Mouse (Mus musculus) megakaryocyte, adult 5-6 weeks (primary cell): ENCODE measurements around the gene Socs2. TPM values are rescaled to one million over a fixed set of nuclear protein-coding genes. Genes with fewer than 3 reads are reported as not detected.

Source experiments
- ATAC-seq: 2 replicates; pipeline ENCODE4 v1.8.0; 2016; ENCODE audit warnings: mild to moderate bottlenecking, inconsistent platforms; ENCODE audit not compliant: poor library complexity, severe bottlenecking
- total RNA-seq, 2 experiments: library from RNA; stranded (forward) in 1 of 2; stranded (reverse) in 1 of 2; fragments of 153-499, 151-499 nt in 1 of 2; fragments of 221-1000, 200-1000 nt in 1 of 2; gene quantifications; 2 replicates each; pipeline versions ENCODE4 v1.2.3 to v1.2.4; 2015 to 2017

The Socs2 gene
- total RNA-seq, 2 experiments from 2014 or later: 0.74 to 0.84 TPM

DNA sequence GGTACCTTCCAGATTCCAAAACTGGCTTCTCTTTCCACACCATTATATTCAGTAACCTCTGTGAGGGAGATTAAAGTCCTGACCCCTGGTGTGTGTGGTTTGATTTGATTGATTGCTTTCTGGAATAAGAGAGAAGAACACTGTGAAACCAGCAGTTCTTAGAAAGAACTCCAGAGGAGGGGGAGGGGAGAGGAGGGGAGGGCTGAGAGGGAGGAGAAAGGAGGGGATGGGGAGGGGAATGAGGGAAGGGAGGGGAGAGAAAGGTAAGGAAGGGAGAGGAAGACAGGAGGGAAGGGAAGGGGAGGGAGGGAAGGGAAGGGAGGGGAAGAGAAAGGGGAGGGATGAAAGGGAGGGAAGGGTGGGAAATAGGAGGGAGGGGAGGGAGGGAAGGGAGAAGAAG, 62.3 kb downstream of the Socs2 start:
- no peak for ATAC-seq

DNA sequence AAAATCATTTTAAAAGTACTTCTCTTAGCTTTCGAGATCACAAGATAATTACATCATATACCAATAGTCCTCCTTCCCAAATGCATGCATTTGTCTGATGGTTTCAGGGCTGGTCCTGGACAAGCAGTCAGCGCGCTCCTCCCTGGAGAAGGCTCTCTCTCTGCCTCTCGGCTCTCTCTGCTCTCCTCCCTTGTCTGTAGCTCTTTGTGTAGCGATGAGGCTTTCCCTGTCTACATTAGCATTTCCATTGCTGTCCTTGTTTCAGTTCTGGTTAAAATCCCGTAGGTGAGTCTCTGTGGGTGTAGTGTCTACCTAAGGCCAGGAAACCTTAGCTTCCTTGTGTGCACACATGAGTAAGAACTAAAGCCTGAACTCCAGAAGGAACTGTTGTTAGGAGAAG, 62.9 kb downstream of the Socs2 start:
- no peak for ATAC-seq

DNA sequence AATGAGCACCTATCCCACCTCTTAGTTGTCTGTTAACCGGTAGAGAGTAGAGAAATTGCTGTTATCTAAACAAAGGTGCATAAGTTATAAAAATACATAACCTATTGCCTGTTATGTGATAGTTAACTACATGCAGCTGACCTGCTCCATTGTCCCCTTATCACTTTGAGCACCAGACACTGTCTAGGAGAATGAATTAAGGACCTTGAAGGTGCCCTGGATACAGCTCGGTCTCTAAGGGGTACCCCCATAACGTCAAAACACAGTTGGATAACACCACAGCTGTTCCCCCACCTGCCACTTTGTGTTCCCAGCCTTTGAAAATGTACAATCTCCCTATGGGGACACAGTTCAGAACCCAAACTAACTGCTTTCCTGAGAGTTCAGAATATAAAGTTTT, 68.5 kb downstream of the Socs2 start:
- ATAC-seq: no peak

DNA sequence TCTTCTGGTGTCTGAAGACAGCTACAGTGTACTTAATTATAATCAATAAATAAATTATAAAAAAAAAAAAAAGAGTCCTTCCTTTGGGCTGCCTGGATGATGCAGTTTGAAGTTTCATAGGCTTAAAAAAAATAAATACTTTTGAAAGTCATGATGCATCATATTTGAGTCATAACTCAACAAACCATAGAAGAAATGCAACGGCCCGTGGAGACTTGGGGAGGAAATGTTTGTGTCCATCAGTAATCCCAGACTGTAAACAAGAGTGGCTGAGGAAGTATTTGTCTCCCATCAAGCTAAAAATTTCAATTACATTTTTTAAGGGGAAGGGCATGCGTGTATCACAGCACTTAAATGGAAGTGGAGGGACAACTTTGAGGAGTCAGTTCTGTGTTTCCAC, 69.2 kb downstream of the Socs2 start:
- no peak for ATAC-seq

DNA sequence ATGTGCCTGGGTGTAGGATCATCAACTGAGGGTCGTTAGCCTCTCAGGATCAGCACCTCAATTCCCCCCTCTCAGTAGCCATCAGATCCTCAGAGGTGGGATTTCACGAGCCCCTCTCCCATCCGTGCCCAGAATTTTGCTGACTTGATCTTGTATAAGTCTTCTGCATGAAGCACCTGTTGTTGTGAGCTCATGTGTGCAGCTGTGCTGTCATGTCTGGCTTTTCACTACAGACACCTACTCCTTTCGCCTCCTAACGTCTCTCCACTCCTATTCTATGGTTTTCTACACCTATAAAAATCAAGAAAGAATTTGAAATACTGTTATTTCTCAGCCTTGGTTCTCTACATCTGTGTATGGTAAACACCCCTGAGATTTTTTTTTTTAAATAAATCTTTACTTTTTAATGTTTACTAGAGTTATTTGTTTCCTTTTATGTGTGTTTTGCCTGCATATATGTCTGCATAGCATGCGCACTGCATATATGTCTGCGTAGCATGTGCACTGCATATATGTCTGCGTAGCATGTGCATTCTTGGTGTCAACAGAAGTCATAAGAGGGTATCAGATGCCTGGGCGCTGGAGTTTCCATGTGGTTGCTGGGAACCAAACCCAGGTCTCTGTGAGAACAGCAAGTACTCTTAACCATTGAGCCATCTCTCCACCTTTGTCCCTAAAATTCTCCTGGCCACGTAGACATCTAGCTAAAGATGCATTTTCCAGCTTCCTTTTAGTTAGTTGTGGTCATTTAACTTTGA, 74.0 kb downstream of the Socs2 start:
- ATAC-seq: no peak

DNA sequence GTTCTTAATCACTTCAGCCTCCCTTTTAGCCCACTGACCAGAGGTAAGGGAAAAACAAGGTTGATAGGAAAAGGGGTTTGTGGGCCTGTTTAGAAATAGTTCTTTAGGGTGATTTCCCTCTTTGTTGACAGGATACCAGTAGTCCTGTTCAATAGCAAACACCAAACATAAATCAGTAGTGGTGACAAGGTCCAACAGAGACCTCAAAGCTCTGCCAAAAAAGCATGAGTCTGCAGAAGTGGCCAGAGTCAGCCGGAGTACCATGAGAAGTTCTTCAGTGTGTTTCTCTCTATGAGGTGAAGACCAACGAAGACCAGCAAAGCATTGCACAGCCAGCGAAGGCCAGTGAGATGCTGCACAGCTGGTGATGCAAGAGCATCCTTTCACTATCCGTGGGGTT, 76.3 kb downstream of the Socs2 start:
- ATAC-seq: no peak

DNA sequence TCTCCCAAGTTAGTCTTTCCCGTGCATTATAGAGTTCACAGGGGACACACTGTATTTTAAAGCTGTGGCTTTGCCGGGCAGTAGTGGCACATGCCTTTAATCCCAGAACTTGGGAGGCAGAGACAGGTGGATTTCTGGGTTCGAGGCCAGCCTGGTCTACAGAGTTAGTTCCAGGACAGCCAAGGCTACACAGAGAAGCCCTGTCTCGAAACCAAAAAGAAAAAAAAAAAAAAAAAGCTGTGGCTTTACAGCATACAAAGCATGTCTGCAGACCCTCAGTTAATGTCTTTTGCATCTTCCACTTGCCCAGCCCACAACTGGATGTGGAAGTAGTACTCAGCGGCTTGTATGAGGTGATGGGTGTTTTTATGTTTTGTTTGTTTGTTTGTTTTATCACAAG, 79.4 kb downstream of the Socs2 start:
- ATAC-seq: no peak

DNA sequence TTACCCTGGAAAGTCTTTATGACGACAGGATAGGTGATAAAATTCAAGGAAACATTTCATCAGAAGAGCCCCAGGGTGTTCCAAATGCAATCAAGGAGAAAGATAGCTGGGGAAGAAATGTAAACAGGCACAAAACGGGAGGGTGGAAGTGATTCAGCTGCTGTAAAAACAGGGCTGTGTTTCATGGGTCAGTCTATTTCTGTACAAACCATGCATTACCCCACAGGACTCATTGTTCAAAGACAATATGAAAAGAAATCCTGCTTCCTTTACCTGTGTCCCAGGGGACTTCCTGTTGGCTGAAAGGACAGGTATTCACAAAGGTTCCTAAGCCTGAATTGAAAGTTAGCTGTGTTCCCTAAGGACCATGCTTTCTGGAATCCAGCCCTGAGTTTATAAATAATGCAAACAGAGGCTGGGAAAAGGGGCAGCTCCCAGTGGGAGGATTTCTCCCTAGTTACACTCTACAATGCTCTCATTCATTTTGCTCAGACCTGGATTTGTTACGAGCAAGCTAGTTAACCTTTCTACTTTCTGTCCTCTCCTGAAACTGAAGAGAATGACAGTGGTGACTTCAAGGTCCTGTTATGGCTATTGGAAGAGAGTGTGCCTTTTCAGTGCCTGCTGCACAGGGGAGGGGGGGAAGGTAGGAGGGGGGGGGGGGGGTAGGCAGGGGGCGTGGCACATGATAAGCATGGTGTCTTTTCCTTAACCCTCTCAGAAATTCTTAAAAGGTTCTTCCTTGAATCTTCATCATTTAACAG, 80.0 kb downstream of the Socs2 start:
- ATAC-seq: no peak

Other genes with a start within 250 kb of the Socs2 start
- 20.3 and 20.5 TPM in 2 replicates for gene Cradd, start 93.0 kb downstream of the Socs2 start, total RNA-seq (2015)
- 3.6 and 7.3 TPM in 2 replicates for gene Cradd, start 93.0 kb downstream of the Socs2 start, total RNA-seq (2017)
- gene Mrpl42, start 84.8 kb upstream of the Socs2 start, total RNA-seq (2015): 153 and 157 TPM in 2 replicates
- gene Mrpl42, start 84.8 kb upstream of the Socs2 start, total RNA-seq (2017): 126 and 127 TPM in 2 replicates
- 344 and 363 TPM in 2 replicates for gene Ube2n, start 98.0 kb upstream of the Socs2 start, total RNA-seq (2015)
- 135 and 144 TPM in 2 replicates for gene Ube2n, start 98.0 kb upstream of the Socs2 start, total RNA-seq (2017)
- gene Nudt4, start 147.0 kb upstream of the Socs2 start, total RNA-seq (2015): 131 and 141 TPM in 2 replicates
- 98.7 and 122 TPM in 2 replicates for gene Nudt4, start 147.0 kb upstream of the Socs2 start, total RNA-seq (2017)